Mouse (Mus musculus) urinary bladder, adult 2 months (tissue): ENCODE measurements around the gene A530032D15Rik. TPM values are rescaled to one million over a fixed set of nuclear protein-coding genes. Genes with fewer than 3 reads are reported as not detected.
"Not testable (repeated sequence)": the region's sequence is repeated elsewhere in the genome, so short reads cannot be mapped to it uniquely, and the experiment has no call there.

Experiments
- DNase-seq: peaks from one replicate; pipeline ENCODE4 v3.0.0; 2022; ENCODE audit warnings: low spot score
- polyA plus RNA-seq: library from polyadenylated mRNA; depleted of rRNA; stranded (reverse); fragments of >200 nt; gene quantifications from 2 replicates; pipeline ENCODE4 v1.2.3, GENCODE M21; 2012; rRNA removed

The A530032D15Rik gene
- polyA plus RNA-seq, 1 experiment = 0.56 TPM

DNA sequence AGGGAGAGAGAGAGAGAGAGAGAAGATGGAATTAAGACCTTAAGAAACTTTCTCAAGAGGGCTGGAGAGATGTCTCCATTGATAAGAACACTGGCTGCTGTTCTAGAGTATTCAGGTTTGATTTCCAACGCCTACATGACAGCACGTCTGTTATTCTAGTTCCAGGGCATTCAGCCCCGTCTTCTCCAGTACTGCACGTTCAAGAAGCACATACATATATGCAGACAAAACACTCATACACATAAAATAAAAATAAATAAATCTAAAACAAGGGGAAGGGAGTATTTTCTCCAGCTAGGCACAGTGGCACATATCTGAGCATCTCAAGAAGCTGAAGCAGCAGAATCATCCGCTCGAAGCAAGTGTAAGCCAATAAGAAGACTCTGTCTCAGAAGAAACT lies 73.9 kb downstream of the A530032D15Rik start:
- DNase-seq = not testable (repeated sequence)

DNA sequence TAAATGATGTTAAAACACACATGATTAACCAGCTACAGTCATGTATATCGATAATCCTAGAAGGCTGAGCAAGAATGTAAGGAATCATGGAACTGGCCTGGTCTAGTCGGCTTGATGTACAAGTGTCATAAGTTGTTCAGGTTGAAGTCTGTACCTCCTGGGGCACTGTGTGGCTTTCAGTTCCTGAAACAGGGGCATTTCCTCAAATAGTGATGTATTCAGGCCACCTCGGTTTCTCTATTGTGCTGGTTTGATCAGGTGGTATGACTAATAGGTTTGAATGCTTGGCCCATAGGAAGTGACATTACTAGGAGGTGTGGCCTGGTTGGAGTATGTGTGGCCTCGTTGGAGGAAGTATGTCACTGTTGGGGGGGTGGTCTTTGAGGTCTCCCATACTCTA lies 75.3 kb downstream of the A530032D15Rik start:
- not testable (repeated sequence) for DNase-seq

DNA sequence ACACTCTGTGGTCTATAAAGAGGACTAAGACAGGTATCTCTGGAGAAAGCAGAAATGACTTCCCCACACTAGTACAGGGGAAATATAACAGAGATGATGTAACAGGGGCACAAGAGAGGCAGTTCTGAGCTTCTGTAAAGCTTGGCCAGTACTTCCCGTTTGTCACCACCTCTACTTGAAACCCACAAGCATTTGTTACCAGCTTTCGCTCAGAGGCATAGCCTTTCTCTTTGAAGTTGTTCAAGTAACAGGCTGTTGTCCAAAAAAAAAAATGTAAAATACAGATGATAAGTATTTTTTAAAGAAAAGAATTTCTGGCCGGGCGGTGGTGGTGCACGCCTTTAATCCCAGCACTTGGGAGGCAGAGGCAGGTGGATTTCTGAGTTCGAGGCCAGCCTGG lies 76.0 kb downstream of the A530032D15Rik start:
- not testable (repeated sequence) for DNase-seq

Other genes starting within 250 kb of the A530032D15Rik start
- 4.1 and 4.4 TPM in 2 replicates for gene Slc16a14, start 174.7 kb downstream of the A530032D15Rik start, polyA plus RNA-seq
- gene Gm10553, start 9.7 kb downstream of the A530032D15Rik start, polyA plus RNA-seq = not detected in 2 replicates
- gene C130026I21Rik, start 160.7 kb upstream of the A530032D15Rik start, polyA plus RNA-seq = 27.9 and 37.7 TPM in 2 replicates